Mouse (Mus musculus) A20 (cell line): ENCODE results near the gene Tcf3.
A peak's percentile ranks its signal among the peaks of the same experiment; 100 is the strongest.

ENCODE experiments used
- DNase-seq: peaks from one replicate; pipeline ENCODE4 v3.0.0-alpha.2; 2011; ENCODE audit warnings: low read depth, low spot score

Gene Tcf3

DNA sequence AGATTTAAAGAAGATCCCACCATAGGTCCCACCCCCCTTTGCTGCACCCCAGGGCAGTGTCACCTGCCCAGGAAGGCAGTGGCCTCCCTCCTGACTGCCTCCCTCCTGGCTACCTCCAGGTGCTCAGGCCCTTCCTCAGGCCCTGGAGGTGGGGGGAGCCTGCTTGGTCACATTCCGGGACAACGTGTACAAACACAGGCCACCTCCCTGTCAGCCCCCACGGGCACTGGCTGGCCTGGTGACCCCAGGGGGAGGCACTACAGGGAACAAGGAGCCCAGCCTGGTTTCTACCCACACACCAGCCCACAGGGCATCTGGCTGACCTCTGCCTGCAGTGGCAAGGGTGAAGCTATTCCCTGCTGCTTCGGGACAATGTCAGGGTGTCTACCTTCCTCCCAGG, 4.5 kb upstream of the Tcf3 start:
- no peak for DNase-seq

- peak; percentile 54 for DNase-seq
Observed at GRCm38 (mm10) chr10:80436276-80436675, 2.8 kb upstream of the Tcf3 start.

DNA sequence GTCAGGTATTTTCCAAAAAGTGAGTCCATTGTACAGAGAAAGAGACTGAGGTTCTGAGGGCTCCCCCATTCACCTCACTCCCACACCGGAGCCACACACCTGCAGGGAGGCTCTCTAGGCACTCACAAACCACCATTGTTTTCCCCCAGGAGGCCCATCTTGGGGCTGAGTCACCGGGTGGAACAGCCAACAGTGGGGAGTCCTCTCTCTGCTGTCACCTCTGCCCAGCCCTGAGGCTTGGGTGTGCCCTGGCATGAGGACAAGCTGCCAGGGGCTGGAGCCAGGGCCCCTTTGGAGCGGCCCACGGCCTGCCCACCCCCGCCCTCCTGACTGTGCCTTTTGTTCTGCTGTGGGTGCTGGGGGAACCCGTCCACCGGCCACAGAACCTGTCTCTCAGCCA, 2.3 kb upstream of the Tcf3 start:
- peak; percentile 62 for DNase-seq

GRCm38 (mm10) chr10:80434823-80435222, 1.4 kb upstream of the Tcf3 start:
- DNase-seq = peak; percentile 37

- no peak for DNase-seq
Observed at GRCm38 (mm10) chr10:80434233-80434592, 766 bp upstream of the Tcf3 start.

GRCm38 (mm10) chr10:80432936-80433512, 423 bp downstream of the Tcf3 start:
- peak; percentile 67 for DNase-seq

DNA sequence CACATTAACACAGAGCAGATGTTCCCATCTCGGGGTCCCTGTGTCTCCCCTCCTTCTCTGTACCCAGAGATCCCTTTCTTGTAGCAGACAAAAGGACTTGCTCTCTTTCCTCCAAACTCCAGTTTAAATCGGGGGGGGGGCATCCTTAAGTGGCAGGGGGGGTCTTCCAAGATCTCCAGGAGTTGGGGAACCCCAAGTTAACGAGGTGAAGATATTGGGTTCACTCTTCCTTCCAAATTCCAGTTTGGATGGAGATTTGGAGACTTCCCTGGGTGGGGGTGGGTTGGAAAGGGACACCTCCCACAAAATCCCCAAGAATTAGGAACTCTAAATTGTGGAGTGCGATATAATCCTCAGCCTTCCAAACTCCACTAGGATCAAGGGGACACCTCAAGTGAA, 1.1 kb downstream of the Tcf3 start:
- no peak for DNase-seq

DNA sequence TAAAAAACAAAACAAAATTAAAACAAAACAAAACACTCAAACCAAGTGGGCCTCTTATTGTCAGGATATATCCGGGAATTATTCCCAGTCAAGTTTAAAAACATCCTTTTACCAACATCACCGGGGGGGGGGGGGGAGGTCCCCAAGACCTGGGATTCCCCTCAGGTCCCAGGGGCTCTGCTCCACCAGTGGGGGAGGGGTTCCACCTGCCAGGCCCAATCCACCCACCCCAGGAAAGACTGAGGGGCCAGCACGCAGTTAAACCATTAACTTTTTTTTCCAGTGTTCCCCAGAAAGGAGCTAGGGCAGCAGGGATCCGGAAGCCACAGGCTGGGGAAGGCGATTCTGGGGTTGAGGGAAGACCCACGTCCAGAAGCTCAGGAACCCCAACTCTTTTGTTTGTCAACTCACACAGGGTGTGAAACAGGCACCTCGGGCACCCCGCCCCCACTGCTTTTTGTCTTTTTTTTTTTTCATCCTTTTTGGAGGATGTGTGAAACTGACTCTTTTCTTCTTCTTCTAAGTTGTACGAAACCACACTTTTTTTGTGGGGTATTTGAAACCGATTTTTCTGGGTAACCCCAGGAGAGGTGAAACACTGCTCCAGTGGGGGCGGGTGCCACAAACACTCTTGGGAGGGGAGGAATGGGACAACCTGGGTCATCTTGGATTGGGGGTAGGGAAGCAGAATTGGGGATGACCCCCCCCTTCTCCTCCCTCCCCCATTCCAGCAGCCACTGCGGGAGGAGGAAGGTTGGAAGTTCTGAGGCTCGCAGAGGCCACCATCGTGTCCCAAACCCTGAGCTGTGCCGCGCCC, 1.7 kb downstream of the Tcf3 start:
- peak; percentile 78 for DNase-seq

DNA sequence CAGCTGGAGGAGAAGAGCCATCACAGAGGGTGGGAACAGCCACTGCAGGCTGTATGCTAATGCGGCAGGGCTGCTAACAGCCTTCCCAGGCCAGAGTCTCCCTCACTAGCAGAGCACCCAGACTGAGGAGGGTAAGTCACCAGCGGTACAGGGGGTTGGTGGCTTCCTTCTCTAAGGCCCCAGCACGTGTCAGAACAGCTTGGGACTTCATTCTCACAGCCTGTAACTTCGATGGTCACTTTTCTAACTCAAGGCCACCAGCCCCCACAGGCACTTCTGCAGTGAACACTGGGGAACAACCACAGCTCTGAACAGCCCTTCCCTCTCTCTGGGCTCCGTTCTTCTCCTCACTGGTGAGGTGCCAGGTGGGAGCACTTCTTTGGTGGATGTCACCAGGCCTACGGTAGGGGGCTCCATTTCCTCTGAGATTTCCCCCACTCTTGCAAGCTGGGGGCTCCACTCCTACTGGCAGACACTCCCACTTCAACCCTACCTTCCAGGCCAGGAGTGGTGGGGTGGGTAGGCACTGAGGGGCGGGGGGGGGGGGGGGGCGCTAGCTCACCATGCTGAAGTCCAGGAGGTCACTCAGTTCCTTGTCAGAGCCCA, 3.0 kb downstream of the Tcf3 start:
- DNase-seq = peak; percentile 72

DNA sequence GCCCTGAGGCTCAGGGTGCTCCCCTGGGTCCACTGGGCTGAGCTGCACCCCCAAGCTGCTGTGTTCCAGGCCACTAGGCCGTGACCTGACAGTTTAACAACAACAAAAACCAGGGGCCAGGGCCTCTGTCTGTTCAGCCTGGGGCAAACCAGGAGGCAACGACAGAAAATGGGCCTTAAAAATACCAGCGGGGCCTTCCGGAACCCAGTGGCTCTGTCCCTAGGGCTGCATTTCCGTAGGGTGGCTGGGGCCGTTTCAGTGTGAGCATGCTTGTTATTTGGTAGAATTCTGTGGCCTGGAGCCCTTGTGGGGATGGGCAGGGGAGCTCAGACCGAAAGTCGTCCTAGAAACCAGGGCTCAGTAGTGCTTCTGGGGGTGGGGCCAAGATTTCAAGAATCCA, 3.6 kb downstream of the Tcf3 start:
- peak; percentile 89 for DNase-seq

- no peak for DNase-seq
Observed at GRCm38 (mm10) chr10:80425041-80425440, 8.4 kb downstream of the Tcf3 start.

DNA sequence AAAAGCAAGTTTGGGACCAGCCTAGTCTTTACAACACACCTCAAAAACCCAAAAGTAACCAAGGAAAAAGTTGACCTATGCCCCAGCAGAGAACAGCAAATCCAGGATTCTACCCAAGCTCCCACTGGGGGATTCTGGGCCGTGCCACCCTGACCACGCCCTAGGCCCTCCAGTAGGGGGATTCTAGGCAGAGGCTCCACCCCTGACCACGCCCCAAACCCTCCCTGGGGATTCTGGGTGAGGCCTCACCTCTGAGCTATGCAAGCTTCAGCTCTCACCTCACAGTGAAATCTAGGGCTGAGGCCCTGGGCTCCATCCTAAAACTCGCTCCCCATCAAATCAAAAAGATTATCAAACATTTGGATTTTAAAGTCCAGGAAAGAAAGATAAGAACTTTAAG, 9.9 kb downstream of the Tcf3 start:
- DNase-seq = peak; percentile 76

DNA sequence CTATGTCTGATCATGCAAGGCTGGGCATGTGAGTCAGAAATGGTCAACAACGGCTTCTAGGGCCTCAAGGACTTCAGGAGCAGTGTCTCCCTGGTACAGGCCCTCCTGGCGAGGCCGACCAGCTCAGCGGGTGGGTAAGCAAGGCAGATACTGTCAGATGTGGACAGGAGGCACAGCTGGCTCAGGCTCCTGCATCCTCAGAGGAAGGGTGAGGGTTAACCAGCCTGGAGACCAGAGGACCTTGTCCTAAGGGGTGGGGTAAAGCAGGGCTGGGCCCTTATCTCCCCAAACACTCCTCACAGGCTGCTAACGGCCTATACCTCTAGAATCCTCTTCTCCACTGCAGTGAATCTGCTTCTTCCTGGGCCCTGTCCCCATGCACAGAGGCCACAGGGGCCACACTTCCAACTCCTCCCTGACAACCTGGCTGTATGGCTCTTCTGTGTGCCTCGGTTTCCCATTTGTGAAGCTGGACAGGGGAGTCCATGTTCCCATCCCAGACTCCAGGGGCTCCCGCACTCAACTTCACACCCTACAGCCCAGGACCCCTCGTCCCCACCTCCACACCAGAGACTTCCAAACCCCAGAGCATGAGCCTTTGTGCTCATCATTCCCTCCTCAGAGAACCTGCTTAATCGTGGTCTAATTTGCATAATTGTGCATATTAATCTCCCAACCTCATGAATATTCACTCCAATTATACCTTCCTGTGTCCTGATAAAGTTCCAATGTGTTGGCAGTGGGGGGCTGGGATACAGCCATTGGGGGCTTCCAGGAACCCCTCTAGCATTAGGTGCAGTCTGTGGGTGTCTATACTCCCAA, 11.6 kb downstream of the Tcf3 start:
- DNase-seq = no peak

DNA sequence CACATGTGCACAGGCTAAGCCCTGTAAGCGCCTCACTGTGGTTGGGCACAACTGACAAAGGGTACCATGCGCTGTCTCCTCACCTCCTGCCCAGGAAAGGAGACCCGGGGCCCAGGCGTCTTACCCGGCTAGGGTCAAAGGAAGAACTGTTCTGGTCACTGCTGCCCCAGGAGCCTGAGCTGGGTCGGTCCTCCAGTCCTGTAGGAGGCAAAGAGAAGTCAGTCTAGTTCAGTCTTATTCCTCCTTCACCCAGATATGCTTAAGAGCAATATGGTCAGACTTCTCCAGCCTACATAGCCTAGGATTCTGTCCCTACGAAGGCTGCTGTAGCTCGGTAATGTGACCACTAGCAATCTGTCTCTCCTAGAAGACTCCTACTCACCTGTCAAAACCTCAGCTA, 12.2 kb downstream of the Tcf3 start:
- DNase-seq = no peak

GRCm38 (mm10) chr10:80420729-80421128, 12.7 kb downstream of the Tcf3 start:
- no peak for DNase-seq

DNA sequence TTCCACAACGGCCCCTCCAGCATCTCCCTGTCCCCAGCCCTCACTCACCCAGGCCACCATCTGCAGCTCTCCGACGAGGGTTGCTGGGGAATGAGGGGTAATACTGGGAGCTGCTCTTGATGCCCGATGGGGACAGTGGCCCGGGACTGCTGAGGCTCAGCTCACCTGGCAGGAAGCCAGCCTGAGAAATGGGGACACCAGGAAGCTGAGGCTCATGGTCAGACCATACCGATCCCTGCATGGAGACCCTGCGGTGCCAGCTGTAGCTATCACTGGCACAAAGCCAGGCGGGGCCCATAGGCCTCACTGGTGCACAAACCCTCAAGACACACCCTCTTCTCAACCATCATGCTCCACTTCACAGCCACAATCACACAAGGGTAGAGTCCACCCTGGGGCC, 14.0 kb downstream of the Tcf3 start:
- no peak for DNase-seq

- DNase-seq = peak; percentile 18
Observed at GRCm38 (mm10) chr10:80418311-80418710, 15.1 kb downstream of the Tcf3 start.

- DNase-seq = no peak
Observed at GRCm38 (mm10) chr10:80417841-80418240, 15.6 kb downstream of the Tcf3 start.

- DNase-seq = no peak
Observed at GRCm38 (mm10) chr10:80417371-80417770, 16.1 kb downstream of the Tcf3 start.

- no peak for DNase-seq
Observed at GRCm38 (mm10) chr10:80415566-80415965, 17.9 kb downstream of the Tcf3 start.

GRCm38 (mm10) chr10:80412656-80413541, 20.5 kb downstream of the Tcf3 start:
- no peak for DNase-seq
